In genomic region chr7:45172974-45173373, GRCm38 (mm10) we compare ENCODE assay signal across 13 mouse cellular contexts. TPM values are rescaled to one million over a fixed set of nuclear protein-coding genes. Genes with fewer than 3 reads are reported as not detected.
DNase-seq lines count a peak whose midpoint lies in the region; ATAC-seq and TF ChIP-seq lines count a peak whose summit lies in the region.
"Had no signal": no experiment of that assay in that cellular context is flagged by ENCODE, and none has a peak within 500 bp of the region (broad histone marks: within the 10 kb centered on the region; RNA-seq: fewer than 3 reads in every experiment).

No protein-coding gene starts in this region.

- 0 out of 2 replicates have a peak, but pooled peaks cover 3% of the 10 kb centered on the region for H3K4me1 ChIP-seq in liver, embryonic 11.5 days (replicated peaks; ENCODE audit: control insufficient read depth, insufficient read depth, low read length)
- 0 out of 2 replicates have a peak, but pooled peaks cover 2% of the 10 kb centered on the region for H3K4me1 ChIP-seq in cortical plate, adult 2 months (ENCODE audit: control insufficient read depth, insufficient read depth, low read length)
- H3K4me1 ChIP-seq in midbrain, embryonic 10.5 days: peaks cover 31% of the 10 kb centered on the region

- H3K27ac ChIP-seq in liver, embryonic 11.5 days (ENCODE audit: low read depth, low read length): no peak overlapping the region
- no peak overlapping the region for H3K27ac ChIP-seq in cortical plate, adult 2 months (ENCODE audit: insufficient read depth, low read length)
- H3K27ac ChIP-seq in midbrain, embryonic 10.5 days (replicated peaks): no peak overlapping the region
- H3K27ac ChIP-seq: forebrain, embryonic 12.5 days; hindbrain, embryonic 10.5 days had no signal

- 52% methylated on average over 7 of the region's 7 CpGs for WGBS in liver, embryonic 11.5 days
- WGBS in midbrain, embryonic 10.5 days: 58% methylated on average over 7 of the region's 7 CpGs

- H3K4me3 ChIP-seq in liver, embryonic 11.5 days (ENCODE audit: low read depth, low read length): no peak overlapping the region
- no peak overlapping the region for H3K4me3 ChIP-seq in cortical plate, adult 2 months (ENCODE audit: insufficient read depth, low read length)
- H3K4me3 ChIP-seq in midbrain, embryonic 10.5 days: no peak overlapping the region
- H3K4me3 ChIP-seq: forebrain, embryonic 12.5 days; hindbrain, embryonic 10.5 days; myocyte had no signal

- no peak; the same call in 1 of the 2 replicates for TF ChIP-seq POLR2A in cortical plate, adult 2 months (IDR thresholded peaks at IDR 0.05; ENCODE audit: extremely low read depth, insufficient read depth, low read length)

- peak; percentile 68 for DNase-seq in CD4-positive, CD25-positive, alpha-beta regulatory T cell, adult 2 months (ENCODE audit: low read depth, low spot score)
- DNase-seq in liver: peak; percentile 34
- DNase-seq in liver, embryonic 11.5 days (ENCODE audit: low spot score): no peak
- DNase-seq in spleen, postnatal 4 days (ENCODE audit: low spot score in 2 of 2): peak; percentile 38 to 82
- DNase-seq in midbrain, embryonic 10.5 days (ENCODE audit: low spot score): no peak
- DNase-seq in frontal cortex, postnatal 25 days (ENCODE audit: low spot score in 2 of 2): no peak

- peaks cover 18% of the 10 kb centered on the region for H3K9me3 ChIP-seq in liver, embryonic 11.5 days (ENCODE audit: control insufficient read depth, low read length)
- H3K9me3 ChIP-seq in midbrain, embryonic 10.5 days (replicated peaks): peaks cover 34% of the 10 kb centered on the region

- ATAC-seq in CD4-positive, CD25-positive, alpha-beta regulatory T cell, adult 4 months: no peak
- ATAC-seq in liver, embryonic 11.5 days (replicated peaks; ENCODE audit: low FRiP score): no peak

- no peak overlapping the region for H3K4me2 ChIP-seq in liver, embryonic 11.5 days
- H3K4me2 ChIP-seq: forebrain, embryonic 12.5 days had no signal

- peak; percentile 36 for TF ChIP-seq CTCF in cortical plate, adult 2 months (IDR thresholded peaks at IDR 0.05; ENCODE audit: extremely low read depth, insufficient read depth, low read length)

- no peak overlapping the region for H3K9ac ChIP-seq in liver, embryonic 11.5 days (ENCODE audit: low read depth, low read length)
- H3K9ac ChIP-seq: forebrain, embryonic 12.5 days had no signal

- H3K27me3 ChIP-seq in liver, embryonic 11.5 days (replicated peaks; ENCODE audit: control insufficient read depth, insufficient read depth, low read length): peaks cover 70% of the 10 kb centered on the region
- H3K27me3 ChIP-seq in midbrain, embryonic 10.5 days (ENCODE audit: low read depth, poor library complexity, severe bottlenecking): peaks cover 97% of the 10 kb centered on the region

- no peaks in the 10 kb centered on the region for H3K36me3 ChIP-seq in liver, embryonic 11.5 days (ENCODE audit: control insufficient read depth, insufficient read depth, low read length)
- H3K36me3 ChIP-seq in midbrain, embryonic 10.5 days: no peaks in the 10 kb centered on the region
- H3K36me3 ChIP-seq: forebrain, embryonic 12.5 days; hindbrain, embryonic 10.5 days had no signal

RNA-seq across cellular contexts. Expression of gene Gfy, which starts 6.4 kb away (rescaled TPM):
- not detected for polyA plus RNA-seq in CD4-positive, CD25-positive, alpha-beta regulatory T cell, adult 4 months (2017; shearing (Covaris generic))
- not detected in 2 replicates for polyA plus RNA-seq in liver, embryonic 11.5 days (2014; fragmentation: Nextera tagmentation; extraction: Ambion mirVana)
- polyA plus RNA-seq in cortical plate, adult 2 months (2012; rRNA removed): 0.38 and 0.62 TPM in 2 replicates
- polyA plus RNA-seq in midbrain, embryonic 10.5 days (2016; fragmentation: Nextera tagmentation; extraction: Ambion mirVana): not detected in 2 replicates
- polyA plus RNA-seq: hindbrain, embryonic 10.5 days; limb, embryonic 11.5 days; stomach, embryonic 14.5 days had no signal

RNA-seq across cellular contexts. Expression of gene Pth2, which starts 7.8 kb away (rescaled TPM):
- not detected for polyA plus RNA-seq in CD4-positive, CD25-positive, alpha-beta regulatory T cell, adult 4 months (2017; shearing (Covaris generic))
- not detected in 2 replicates for polyA plus RNA-seq in liver, embryonic 11.5 days (2014; fragmentation: Nextera tagmentation; extraction: Ambion mirVana)
- polyA plus RNA-seq in cortical plate, adult 2 months (2012; rRNA removed): not detected in 2 replicates
- not detected in 2 replicates for polyA plus RNA-seq in midbrain, embryonic 10.5 days (2016; fragmentation: Nextera tagmentation; extraction: Ambion mirVana)
- polyA plus RNA-seq: hindbrain, embryonic 10.5 days; limb, embryonic 11.5 days; myocyte; stomach, embryonic 14.5 days had no signal

RNA-seq across cellular contexts. Expression of gene Slc17a7, which starts 9.2 kb away (rescaled TPM):
- polyA plus RNA-seq in CD4-positive, CD25-positive, alpha-beta regulatory T cell, adult 4 months (2017; shearing (Covaris generic)): not detected
- 0.57 and 0.74 TPM in 2 replicates for polyA plus RNA-seq in liver, embryonic 11.5 days (2014; fragmentation: Nextera tagmentation; extraction: Ambion mirVana)
- 1,033 and 1,121 TPM in 2 replicates for polyA plus RNA-seq in cortical plate, adult 2 months (2012; rRNA removed)
- 0.25 and 0.52 TPM in 2 replicates for polyA plus RNA-seq in midbrain, embryonic 10.5 days (2016; fragmentation: Nextera tagmentation; extraction: Ambion mirVana)
- polyA plus RNA-seq: stomach, embryonic 14.5 days had no signal

RNA-seq across cellular contexts. Expression of gene Aldh16a1, which starts 18.6 kb away (rescaled TPM):
- polyA plus RNA-seq in CD4-positive, CD25-positive, alpha-beta regulatory T cell, adult 4 months (2017; shearing (Covaris generic)): 10 to 100 TPM; 16.5 to 27.2 TPM
- 56.0 and 60.6 TPM in 2 replicates for polyA plus RNA-seq in liver, embryonic 11.5 days (2014; fragmentation: Nextera tagmentation; extraction: Ambion mirVana)
- polyA plus RNA-seq in cortical plate, adult 2 months (2012; rRNA removed): 8.1 and 10.3 TPM in 2 replicates
- polyA plus RNA-seq in midbrain, embryonic 10.5 days (2016; fragmentation: Nextera tagmentation; extraction: Ambion mirVana): 45.7 and 51.2 TPM in 2 replicates

RNA-seq across cellular contexts. Expression of gene Pih1d1, which starts 18.9 kb away (rescaled TPM):
- polyA plus RNA-seq in CD4-positive, CD25-positive, alpha-beta regulatory T cell, adult 4 months (2017; shearing (Covaris generic)): 10 to 100 TPM; 40.4 to 50.6 TPM
- 86.2 and 87.7 TPM in 2 replicates for polyA plus RNA-seq in liver, embryonic 11.5 days (2014; fragmentation: Nextera tagmentation; extraction: Ambion mirVana)
- 59.4 and 60.2 TPM in 2 replicates for polyA plus RNA-seq in cortical plate, adult 2 months (2012; rRNA removed)
- polyA plus RNA-seq in midbrain, embryonic 10.5 days (2016; fragmentation: Nextera tagmentation; extraction: Ambion mirVana): 108 and 111 TPM in 2 replicates

Comparison
In these comparisons a context has a peak if more than half of its experiments do, and no peak if none do; other contexts are left out.
1. DNase-seq: peak in CD4-positive, CD25-positive, alpha-beta regulatory T cell, adult 2 months (single experiment), liver (single experiment) and spleen, postnatal 4 days (2 of 2); none in liver, embryonic 11.5 days (single experiment), midbrain, embryonic 10.5 days (single experiment) and frontal cortex, postnatal 25 days (0 of 2).
2. RNA of gene Slc17a7, which starts 9.2 kb away (polyA plus RNA-seq): 1,033 to 1,121 TPM in cortical plate, adult 2 months; 0.57 to 0.74 TPM in liver, embryonic 11.5 days, 0.25 to 0.52 TPM in midbrain, embryonic 10.5 days and not detected in CD4-positive, CD25-positive, alpha-beta regulatory T cell, adult 4 months; every median in the first group is over 100 times any median in the second.